Mouse (Mus musculus) lung, adult 2 months (tissue): ENCODE data around the gene E130114P18Rik. TPM values are rescaled to one million over a fixed set of nuclear protein-coding genes. Genes with fewer than 3 reads are reported as not detected.

Source experiments
- DNase-seq: peaks from one replicate; pipeline ENCODE4 v3.0.0; 2022
- H3K4me1 ChIP-seq: fragments of 200-500 bp; 2 replicates; pipeline ENCODE4 v1.6.1; 2011; ENCODE audit warnings: low read length; ENCODE audit not compliant: control insufficient read depth, insufficient read depth
- H3K4me3 ChIP-seq: fragments of 200-500 bp; replicated peaks from 2 replicates; pipeline ENCODE3; 2011; ENCODE audit warnings: low read depth, mild to moderate bottlenecking, control low read depth, low read length; ENCODE audit errors: extremely low read depth
- CTCF ChIP-seq: fragments of 200-500 bp; IDR thresholded peaks from 2 replicates; pipeline ENCODE4 v1.5.1; 2011; ENCODE audit warnings: mild to moderate bottlenecking, low read length, control low read depth; ENCODE audit not compliant: insufficient read depth
- POLR2A ChIP-seq: fragments of 200-500 bp; IDR thresholded peaks from 2 replicates; pipeline ENCODE4 v1.6.1; 2011; ENCODE audit warnings: low read depth, mild to moderate bottlenecking, control low read depth, low read length, borderline replicate concordance; ENCODE audit errors: extremely low read depth
- WGBS: fragments of 180-500 bp; shearing (Covaris S2); methylation state at CpG from one replicate; pipeline ENCODE4 v1.1.7; 2018; 5-methylcytosine and 5-hydroxymethylcytosine counted together
- polyA plus RNA-seq: library from polyadenylated mRNA; depleted of rRNA; stranded (reverse); fragments of >200 nt; gene quantifications from 2 replicates; pipeline ENCODE4 v1.2.3, GENCODE M21; 2012

The E130114P18Rik gene
- polyA plus RNA-seq, 1 experiment, result 0.17 TPM

DNA sequence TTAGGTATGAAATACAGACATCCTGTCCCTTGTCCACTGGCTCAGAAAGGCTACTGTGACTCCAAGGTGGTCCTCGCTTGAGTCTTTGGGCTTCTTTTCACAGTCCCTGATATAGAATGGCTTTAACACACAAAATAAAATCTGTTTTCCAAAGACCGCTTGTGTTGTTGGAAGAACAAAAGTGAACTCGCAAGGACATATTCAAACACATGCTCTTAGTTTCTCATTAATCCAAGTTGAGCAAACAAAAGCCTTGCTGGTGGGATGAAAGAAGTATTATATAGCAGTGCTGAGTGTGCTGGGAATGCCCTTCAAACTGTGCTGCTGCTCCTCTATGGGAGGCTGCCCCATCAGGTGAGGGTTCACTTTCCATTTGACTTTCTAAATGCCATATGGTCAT, 169.7 kb downstream of the E130114P18Rik start:
- H3K4me3 ChIP-seq, result no peak overlapping the region
- 77% methylated on average over 3 of the region's 3 CpGs for WGBS
- no peak for DNase-seq
- TF ChIP-seq POLR2A, result no peak
- TF ChIP-seq CTCF, result no peak
- H3K4me1 ChIP-seq, result no peaks in the 10 kb centered on the region

DNA sequence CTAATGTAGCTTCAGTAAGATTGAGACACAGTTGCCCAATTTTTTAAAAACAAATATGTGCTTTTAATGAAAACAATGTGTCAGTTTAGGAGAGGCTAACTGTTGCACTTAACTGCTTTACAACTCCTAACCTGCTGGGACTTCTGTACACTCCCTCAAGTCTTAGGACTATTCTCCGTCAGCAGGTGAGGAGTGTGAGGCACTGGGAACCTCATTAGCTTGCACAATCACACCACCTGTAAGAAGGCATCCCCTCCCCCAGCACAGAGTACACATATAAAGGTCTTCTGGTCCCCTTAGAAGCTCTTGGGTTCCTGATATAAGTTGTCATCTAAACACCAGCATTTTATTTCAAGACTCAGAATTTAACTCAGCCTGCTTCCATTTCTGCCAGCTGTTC, 170.7 kb downstream of the E130114P18Rik start:
- no peaks in the 10 kb centered on the region for H3K4me1 ChIP-seq
- 65% methylated on average over 1 of the region's 1 CpGs for WGBS
- H3K4me3 ChIP-seq, result no peak overlapping the region
- no peak for TF ChIP-seq POLR2A
- TF ChIP-seq CTCF, result no peak
- no peak for DNase-seq

DNA sequence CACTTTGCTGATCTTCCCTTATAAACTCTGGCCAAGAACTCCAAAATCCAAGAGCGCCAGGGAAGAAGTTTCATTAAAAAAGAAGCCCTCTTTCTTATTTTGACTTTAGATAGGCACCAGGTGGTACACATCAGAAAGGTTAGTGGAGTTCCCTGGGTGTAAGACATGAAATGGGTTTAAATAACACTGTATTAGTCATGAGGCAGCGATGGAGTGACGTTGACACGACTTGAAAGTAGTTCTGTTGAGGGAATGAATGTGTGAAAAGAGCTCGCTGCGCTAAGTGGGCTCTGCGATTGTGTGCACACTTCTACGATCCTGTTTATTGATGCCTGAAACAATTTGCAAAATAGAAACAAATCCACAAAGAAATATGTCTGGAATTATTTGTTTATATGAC, 171.4 kb downstream of the E130114P18Rik start:
- Histone ChIP-seq H3K4me1 (no peaks in the 10 kb centered on the region), H3K4me3 (no peak overlapping the region)
- 69% methylated on average over 8 of the region's 8 CpGs for WGBS
- TF ChIP-seq POLR2A (no peak), CTCF (no peak)
- no peak for DNase-seq

DNA sequence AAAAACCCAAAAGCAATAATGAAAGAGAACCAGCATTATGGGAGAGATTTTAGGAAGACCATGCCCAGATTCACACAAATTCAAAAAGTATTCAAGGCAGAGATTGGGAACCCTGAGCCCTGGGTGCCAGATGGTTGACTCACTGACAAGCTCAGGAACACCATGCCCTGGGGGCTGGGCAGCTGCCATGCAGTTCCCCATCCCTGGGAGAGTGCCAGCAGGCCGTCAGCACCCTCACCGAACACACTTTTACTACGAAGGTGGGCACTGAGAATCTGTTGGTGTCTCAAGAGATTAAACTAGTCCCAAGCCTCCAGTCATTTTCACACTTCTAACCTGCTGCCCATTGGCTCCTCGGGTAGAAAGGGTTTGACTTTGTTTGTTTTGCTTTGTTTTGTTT, 175.3 kb downstream of the E130114P18Rik start:
- Histone ChIP-seq H3K4me3 (no peak overlapping the region), H3K4me1 (no peaks in the 10 kb centered on the region)
- WGBS, result 78% methylated on average over 4 of the region's 4 CpGs
- TF ChIP-seq POLR2A, result no peak
- no peak for TF ChIP-seq CTCF
- no peak for DNase-seq

DNA sequence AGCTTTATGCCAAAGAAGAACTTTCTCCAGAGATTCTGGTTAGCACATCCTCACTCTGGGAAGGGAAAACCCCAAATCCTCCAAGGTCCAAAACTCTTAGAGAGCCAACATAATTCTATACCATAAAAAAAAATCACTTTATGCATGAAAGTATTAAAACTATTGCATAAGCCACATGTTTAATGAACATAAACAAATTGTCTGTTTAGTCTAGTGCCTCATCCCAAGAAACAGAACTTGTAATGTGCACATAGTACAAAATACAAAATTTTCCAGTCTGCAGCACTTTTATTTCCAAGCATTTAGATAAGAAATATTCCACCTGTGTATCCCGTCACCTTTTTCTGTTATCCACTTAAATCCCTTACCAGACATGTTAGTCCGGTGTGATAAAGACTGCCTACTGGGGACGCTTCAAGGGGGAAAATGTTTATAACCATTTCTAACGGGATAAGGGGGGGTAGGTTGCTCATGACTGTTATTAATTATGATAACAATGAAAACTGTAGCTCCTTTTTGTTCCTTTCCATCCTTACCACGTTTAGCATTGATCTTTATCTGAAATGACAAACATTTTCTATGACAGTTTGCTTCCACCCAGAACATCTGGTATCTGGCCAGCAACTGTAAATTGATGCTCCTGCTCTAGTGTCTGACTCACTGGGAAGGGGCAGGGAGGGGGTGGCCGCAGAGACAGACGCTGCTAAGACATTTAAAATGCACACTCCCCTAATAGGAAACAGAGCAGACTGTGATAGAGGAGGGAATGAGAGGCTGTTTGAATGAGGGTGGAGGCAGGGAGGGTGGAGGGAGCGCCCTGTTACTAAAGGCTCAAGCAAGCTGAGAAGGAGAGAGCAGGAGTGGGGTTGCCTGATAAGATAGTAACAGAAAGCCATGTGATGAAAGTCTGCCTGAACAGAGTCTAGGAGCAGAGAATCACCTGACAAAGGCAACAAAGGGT, 176.7 kb downstream of the E130114P18Rik start:
- WGBS, result 31% methylated on average over 8 of the region's 8 CpGs
- DNase-seq, result no peak
- no peak for TF ChIP-seq CTCF
- no peak for TF ChIP-seq POLR2A
- Histone ChIP-seq H3K4me3 (no peak overlapping the region), H3K4me1 (no peaks in the 10 kb centered on the region)

DNA sequence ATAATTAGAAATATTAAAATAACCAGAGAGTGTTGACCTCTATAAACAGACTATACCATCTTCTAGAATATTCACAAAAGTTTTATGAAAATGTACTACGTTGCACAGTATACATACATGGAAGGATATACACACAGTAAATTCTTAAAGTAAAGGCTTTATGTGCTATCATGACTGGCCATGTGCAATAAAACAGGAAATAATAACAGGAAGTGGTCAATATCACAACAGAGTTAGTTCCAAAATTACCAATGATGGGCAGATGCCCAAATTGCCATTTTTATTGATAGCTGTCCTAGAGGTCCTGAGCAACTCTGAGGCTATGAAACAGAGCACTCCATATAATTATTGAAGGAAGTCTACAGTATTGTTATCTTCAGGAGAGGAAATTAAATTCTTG, 180.4 kb downstream of the E130114P18Rik start:
- no peak for DNase-seq
- WGBS, result 93% methylated on average over 1 of the region's 1 CpGs
- Histone ChIP-seq H3K4me3 (no peak overlapping the region), H3K4me1 (no peaks in the 10 kb centered on the region)
- TF ChIP-seq CTCF, result no peak
- TF ChIP-seq POLR2A, result no peak

DNA sequence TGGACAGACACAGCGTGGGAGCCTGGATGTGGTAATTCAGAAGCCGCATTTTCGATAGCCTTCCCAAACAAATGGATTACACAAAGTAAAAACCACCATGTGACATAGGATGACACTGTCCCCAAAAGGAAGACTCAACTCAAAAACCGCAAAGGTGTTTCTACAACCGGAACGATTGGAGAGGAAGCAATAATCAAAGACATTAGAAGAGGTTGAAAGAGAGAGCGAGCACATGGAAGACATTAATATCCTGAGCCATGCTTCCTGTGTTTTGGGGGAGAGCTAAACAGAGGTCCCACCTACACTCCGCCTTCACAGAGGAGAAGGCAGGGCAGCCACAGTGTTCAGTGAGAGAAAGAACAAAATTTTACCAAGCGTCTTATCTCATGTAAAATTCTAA, 181.5 kb downstream of the E130114P18Rik start:
- Histone ChIP-seq H3K4me1 (no peaks in the 10 kb centered on the region), H3K4me3 (no peak overlapping the region)
- no peak for DNase-seq
- WGBS, result 85% methylated on average over 9 of the region's 9 CpGs
- no peak for TF ChIP-seq POLR2A
- TF ChIP-seq CTCF, result no peak

DNA sequence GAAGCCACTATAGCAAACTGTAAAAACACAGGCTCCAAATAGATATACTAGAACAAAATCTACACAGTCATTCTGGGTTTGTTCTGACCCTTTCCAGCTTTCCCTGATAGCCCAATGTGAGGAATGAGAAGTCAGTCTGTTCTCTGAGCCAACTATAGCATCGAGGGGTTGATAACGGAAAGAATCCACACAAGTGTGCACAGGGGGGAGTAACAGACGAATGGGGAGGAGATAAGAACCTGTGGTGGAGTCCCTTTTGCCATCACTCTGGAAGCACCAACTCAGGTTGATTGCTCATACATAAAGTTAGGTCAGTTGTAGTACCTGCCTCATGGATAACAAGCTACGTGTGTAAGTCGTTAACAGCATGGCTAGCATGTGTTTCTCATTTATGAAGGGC, 184.0 kb downstream of the E130114P18Rik start:
- 66% methylated on average over 5 of the region's 5 CpGs for WGBS
- DNase-seq, result no peak
- Histone ChIP-seq H3K4me3 (no peak overlapping the region), H3K4me1 (no peaks in the 10 kb centered on the region)
- TF ChIP-seq CTCF, result no peak
- no peak for TF ChIP-seq POLR2A

DNA sequence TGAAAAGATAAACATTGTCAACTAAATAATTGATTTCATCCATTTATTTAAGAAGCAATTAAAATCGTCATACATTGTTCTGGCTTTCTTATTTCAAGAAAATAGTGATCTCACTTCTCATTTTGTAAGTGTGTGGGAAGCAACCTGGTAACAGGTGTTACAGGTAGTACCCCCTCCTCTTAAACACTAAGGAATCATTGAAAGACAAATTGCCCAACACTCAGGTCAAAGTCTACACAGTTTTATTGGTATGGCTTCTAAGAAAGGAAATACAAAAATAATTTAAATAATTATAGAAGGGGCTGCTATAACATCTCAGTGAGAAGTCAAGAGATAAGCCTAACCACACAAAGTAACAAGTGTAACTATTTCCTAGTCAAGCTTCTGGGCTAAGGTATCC, 188.1 kb downstream of the E130114P18Rik start:
- 70% methylated on average over 1 of the region's 1 CpGs for WGBS
- Histone ChIP-seq H3K4me1 (no peaks in the 10 kb centered on the region), H3K4me3 (no peak overlapping the region)
- DNase-seq, result no peak
- no peak for TF ChIP-seq CTCF
- TF ChIP-seq POLR2A, result no peak
